Mouse (Mus musculus) megakaryocyte, embryonic 14.5 days (primary cell): Measurements from ENCODE around the gene Mgat4d.

Experiments
- FLI1 ChIP-seq: IDR thresholded peaks from 2 replicates; pipeline ENCODE4 v1.6.1; 2012; ENCODE audit warnings: low read length, inconsistent platforms, mixed read lengths
- GATA1 ChIP-seq: IDR thresholded peaks from 3 replicates; pipeline ENCODE4 v1.6.1; 2012; ENCODE audit warnings: mixed read lengths, low read length, inconsistent platforms, borderline replicate concordance

DNA sequence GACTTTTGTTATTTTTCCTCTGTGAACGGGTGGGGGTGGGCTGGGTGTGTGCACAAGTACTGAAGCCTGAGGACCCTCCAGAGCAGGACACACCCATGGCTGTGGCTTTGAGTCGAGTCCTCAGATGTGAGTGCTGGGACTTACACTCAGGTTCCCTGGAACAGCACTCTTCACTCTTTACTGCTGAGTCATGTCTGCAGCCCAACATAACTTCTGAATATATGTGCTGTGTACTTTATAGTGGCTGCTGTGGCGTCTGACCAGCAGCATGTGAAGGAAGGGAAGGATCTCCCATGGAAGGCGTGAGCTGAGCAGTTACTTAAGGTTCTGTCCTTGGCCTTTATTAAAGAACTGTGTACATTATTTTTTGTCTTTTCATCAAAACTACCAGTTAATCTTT is 31.9 kb downstream of the Mgat4d start:
- TF ChIP-seq GATA1 = no peak
- TF ChIP-seq FLI1 = no peak
